Mouse (Mus musculus): ENCODE measurements around the gene Hoxa3. TPM values are rescaled to one million over a fixed set of nuclear protein-coding genes. Genes with fewer than 3 reads are reported as not detected.

Hoxa3 gene
- total and polyA plus RNA-seq, 3 experiments = 0.08 to 0.38 (median 0.34) TPM

- dilution Hi-C loops (cut with MboI; ENCODE audit: extremely low pct_ligation_motif_present, extremely low pct_unique_long_range_greater_than_20kb, low sequenced_read_pairs) (no loop called here), in situ Hi-C loops (cut with MboI; ENCODE audit: low pct_ligation_motif_present, low pct_unique_long_range_greater_than_20kb, low sequenced_read_pairs) (no loop called here)
- Histone ChIP-seq H3K9me3 (replicated peaks; ENCODE audit: low read length) (no peaks in the 10 kb centered on the region), H3K36me3 (replicated peaks in 1 of 2; ENCODE audit: control insufficient read depth in 1 of 2, insufficient read depth in 1 of 2, low read length in 1 of 2) (no peaks in the 10 kb centered on the region), H3K27me3 (replicated peaks) (no peaks in the 10 kb centered on the region), H3K4me2 (ENCODE audit: insufficient read depth, low read depth, poor library complexity, severe bottlenecking) (no peak overlapping the region), H3K4me1 (ENCODE audit: control insufficient read depth in 1 of 2, insufficient read depth in 2 of 2) (no peaks in the 10 kb centered on the region), H3K27ac (ENCODE audit: insufficient read depth, low read depth) (no peak overlapping the region), H3K9ac (ENCODE audit: insufficient read depth, low read depth) (no peak overlapping the region), H3K4me3 (replicated peaks in 1 of 3; ENCODE audit: low read depth in 2 of 3, low read length in 2 of 3, poor library complexity in 1 of 3) (no peak overlapping the region), H3K79me2 (replicated peaks; ENCODE audit: control insufficient read depth, extremely low read depth, insufficient read depth, poor library complexity, severe bottlenecking) (no peaks in the 10 kb centered on the region)
- DNase-seq (ENCODE audit: extremely low read depth) = no peak
- no peak for TF ChIP-seq ELF1 (IDR thresholded peaks at IDR 0.05; ENCODE audit: low read depth, low read length)
- no peak for TF ChIP-seq MAX (IDR thresholded peaks at IDR 0.05; ENCODE audit: low read length)
- TF ChIP-seq CHD1 (IDR thresholded peaks at IDR 0.05; ENCODE audit: low read depth, low read length) = no peak
- TF ChIP-seq CTCF (conservative IDR thresholded peaks at IDR 0.05 in 1 of 2, IDR thresholded peaks at IDR 0.05 in 1 of 2; ENCODE audit: low read depth in 2 of 2, low read length in 2 of 2) = no peak
- TF ChIP-seq TCF12 (IDR thresholded peaks at IDR 0.05; ENCODE audit: low read depth, low read length) = no peak
- TF ChIP-seq MAZ (IDR thresholded peaks at IDR 0.05; ENCODE audit: low read depth, low read length) = no peak
Observed at GRCm38 (mm10) chr6:52184668-52185067, 28.5 kb downstream of the Hoxa3 start.

GRCm38 (mm10) chr6:52183311-52184080 lies 29.6 kb downstream of the Hoxa3 start:
- H3K9ac ChIP-seq (ENCODE audit: insufficient read depth, low read depth) = no peak overlapping the region
- no peaks in the 10 kb centered on the region for H3K4me1 ChIP-seq (ENCODE audit: control insufficient read depth in 1 of 2, insufficient read depth in 2 of 2)
- no peak for TF ChIP-seq ELF1 (IDR thresholded peaks at IDR 0.05; ENCODE audit: low read depth, low read length)
- no peak for TF ChIP-seq GABPA (IDR thresholded peaks at IDR 0.05; ENCODE audit: insufficient replicate concordance, low read depth, low read length)
- no peak for TF ChIP-seq CTCF (conservative IDR thresholded peaks at IDR 0.05 in 1 of 2, IDR thresholded peaks at IDR 0.05 in 1 of 2; ENCODE audit: low read depth in 2 of 2, low read length in 2 of 2)
- no peak for TF ChIP-seq MAFK (IDR thresholded peaks at IDR 0.05; ENCODE audit: insufficient replicate concordance, low read length)
- TF ChIP-seq RAD21 (IDR thresholded peaks at IDR 0.05; ENCODE audit: low read depth, low read length) = no peak
- TF ChIP-seq BHLHE40 (IDR thresholded peaks at IDR 0.05; ENCODE audit: low read depth, low read length) = no peak
- no peak for TF ChIP-seq TCF12 (IDR thresholded peaks at IDR 0.05; ENCODE audit: low read depth, low read length)
- TF ChIP-seq MYC (IDR thresholded peaks at IDR 0.05; ENCODE audit: low read depth, low read length) = no peak
- no peak for TF ChIP-seq ZMIZ1 (IDR thresholded peaks at IDR 0.05; ENCODE audit: low read depth, low read length)
- TF ChIP-seq SMC3 (IDR thresholded peaks at IDR 0.05; ENCODE audit: low read depth, low read length) = no peak
- TF ChIP-seq ETS1 (conservative IDR thresholded peaks at IDR 0.05; ENCODE audit: low read depth, low read length) = no peak
- TF ChIP-seq JUN (IDR thresholded peaks at IDR 0.05; ENCODE audit: insufficient read depth, low read depth, low read length) = no peak
- no peak for TF ChIP-seq MAZ (IDR thresholded peaks at IDR 0.05; ENCODE audit: low read depth, low read length)
- TF ChIP-seq ZC3H11A (IDR thresholded peaks at IDR 0.05; ENCODE audit: low read depth, low read length) = no peak
- H3K27ac ChIP-seq (ENCODE audit: insufficient read depth, low read depth) = no peak overlapping the region
- no peak overlapping the region for H3K4me2 ChIP-seq (ENCODE audit: insufficient read depth, low read depth, poor library complexity, severe bottlenecking)
- no peak for DNase-seq (ENCODE audit: extremely low read depth)
- H3K9me3 ChIP-seq (replicated peaks; ENCODE audit: low read length) = no peaks in the 10 kb centered on the region
- in situ Hi-C loops (cut with MboI; ENCODE audit: low pct_ligation_motif_present, low pct_unique_long_range_greater_than_20kb, low sequenced_read_pairs) = no loop called here
- dilution Hi-C loops (cut with MboI; ENCODE audit: extremely low pct_ligation_motif_present, extremely low pct_unique_long_range_greater_than_20kb, low sequenced_read_pairs) = no loop called here
- no peaks in the 10 kb centered on the region for H3K36me3 ChIP-seq (replicated peaks in 1 of 2; ENCODE audit: control insufficient read depth in 1 of 2, insufficient read depth in 1 of 2, low read length in 1 of 2)
- H3K4me3 ChIP-seq (replicated peaks in 1 of 3; ENCODE audit: low read depth in 2 of 3, low read length in 2 of 3, poor library complexity in 1 of 3) = no peak overlapping the region
- H3K79me2 ChIP-seq (replicated peaks; ENCODE audit: control insufficient read depth, extremely low read depth, insufficient read depth, poor library complexity, severe bottlenecking) = no peaks in the 10 kb centered on the region
- no peaks in the 10 kb centered on the region for H3K27me3 ChIP-seq (replicated peaks)

Data from CH12.LX (cell line).